8 mouse cellular contexts compared by ENCODE assay signal in the genomic region with DNA sequence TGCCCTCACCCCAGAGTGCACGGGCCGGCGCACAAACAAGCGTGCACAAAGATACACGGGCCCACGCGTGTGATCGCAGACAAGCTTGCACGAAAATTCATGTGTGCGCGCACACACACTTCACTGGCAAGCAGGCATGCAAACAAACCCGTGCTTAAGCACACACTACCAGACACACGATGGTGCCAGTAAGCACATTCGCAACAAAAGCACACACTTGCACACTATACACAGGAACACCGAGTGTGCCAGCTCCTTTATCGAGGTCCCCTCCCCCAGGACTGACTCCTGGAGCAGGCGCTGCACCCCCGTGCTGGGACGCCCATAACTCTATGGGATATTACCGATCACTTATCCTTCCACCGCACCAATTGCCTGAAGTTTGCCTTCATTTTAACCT. TPM values are rescaled to one million over a fixed set of nuclear protein-coding genes. Genes with fewer than 3 reads are reported as not detected.
DNase-seq lines count a peak whose midpoint lies in the region; ATAC-seq and TF ChIP-seq lines count a peak whose summit lies in the region.

No protein-coding gene starts in this region.

- no peak for TF ChIP-seq POLR2A in brain, embryonic 14.5 days (IDR thresholded peaks at IDR 0.05; ENCODE audit: borderline replicate concordance, extremely low read depth, insufficient read depth, insufficient read length, poor library complexity, severe bottlenecking)
- TF ChIP-seq POLR2A in small intestine, adult 2 months (IDR thresholded peaks at IDR 0.05; ENCODE audit: low read depth, low read length), result no peak

- H3K9me3 ChIP-seq in lung, embryonic 14.5 days (ENCODE audit: low read depth, low read length), result no peaks in the 10 kb centered on the region
- no peaks in the 10 kb centered on the region for H3K9me3 ChIP-seq in liver, embryonic 12.5 days (replicated peaks)

- H3K4me3 ChIP-seq in lung, embryonic 14.5 days (ENCODE audit: low read depth, low read length), result peak overlapping the region; percentile 87
- H3K4me3 ChIP-seq in liver, embryonic 12.5 days, result peak overlapping the region; percentile 65
- peak overlapping the region; percentile 88 for H3K4me3 ChIP-seq in small intestine, adult 2 months (ENCODE audit: low read depth, low read length)

- 2% methylated on average over 21 of the region's 21 CpGs for WGBS in lung, embryonic 14.5 days
- 2% methylated on average over 21 of the region's 21 CpGs for WGBS in liver, embryonic 12.5 days (ENCODE audit: insufficient replicate concordance)
- WGBS in small intestine, adult 2 months, result 1% methylated on average over 21 of the region's 21 CpGs

- no peaks in the 10 kb centered on the region for H3K36me3 ChIP-seq in lung, embryonic 14.5 days (ENCODE audit: insufficient read depth)
- no peaks in the 10 kb centered on the region for H3K36me3 ChIP-seq in liver, embryonic 12.5 days
- H3K36me3 ChIP-seq in small intestine, adult 2 months (ENCODE audit: control insufficient read depth, insufficient read depth, low read length), result no peaks in the 10 kb centered on the region

- peak overlapping the region; percentile 96 for H3K9ac ChIP-seq in lung, embryonic 14.5 days
- H3K9ac ChIP-seq in liver, embryonic 12.5 days, result peak overlapping the region; percentile 76

- peak overlapping the region; percentile 99 for H3K4me2 ChIP-seq in lung, embryonic 14.5 days
- H3K4me2 ChIP-seq in liver, embryonic 12.5 days, result peak overlapping the region; percentile 79

- no peak for TF ChIP-seq CTCF in lung, embryonic 14.5 days (IDR thresholded peaks at IDR 0.05; ENCODE audit: low read depth)
- no peak for TF ChIP-seq CTCF in brain, embryonic 14.5 days (IDR thresholded peaks at IDR 0.05; ENCODE audit: borderline replicate concordance, extremely low read depth, insufficient read depth, insufficient read length)
- TF ChIP-seq CTCF in small intestine, adult 2 months (IDR thresholded peaks at IDR 0.05; ENCODE audit: extremely low read depth, insufficient read length, insufficient replicate concordance, low read depth, low read length), result no peak

- H3K27me3 ChIP-seq in lung, embryonic 14.5 days (ENCODE audit: insufficient read depth, low read length), result no peaks in the 10 kb centered on the region
- H3K27me3 ChIP-seq in liver, embryonic 12.5 days (replicated peaks), result peaks cover 63% of the 10 kb centered on the region
- peaks cover 10% of the 10 kb centered on the region for H3K27me3 ChIP-seq in small intestine, adult 2 months (ENCODE audit: control insufficient read depth, insufficient read depth, low read length)

- peak; percentile 25; the same call in 1 of the 2 replicates for ATAC-seq in lung, embryonic 14.5 days (ENCODE audit: insufficient read depth)
- ATAC-seq in liver, embryonic 12.5 days, result no peak
- ATAC-seq in erythroid progenitor cell, adult 5-6 weeks (replicated peaks; ENCODE audit: low FRiP score, poor library complexity, severe bottlenecking), result no peak

- DNase-seq in lung, embryonic 14.5 days, result peak; percentile 60
- DNase-seq in lung, adult 18-20 months, result no peak
- peak; percentile 69 for DNase-seq in brain, embryonic 14.5 days (ENCODE audit: low read depth)
- DNase-seq in heart, postnatal 4 days, result peak; percentile 21
- no peak for DNase-seq in cerebellum, adult 11-12 months

- H3K4me1 ChIP-seq in lung, embryonic 14.5 days (ENCODE audit: insufficient read depth), result peaks cover 4% of the 10 kb centered on the region
- H3K4me1 ChIP-seq in liver, embryonic 12.5 days, result peaks cover 12% of the 10 kb centered on the region
- H3K4me1 ChIP-seq in small intestine, adult 2 months (ENCODE audit: control insufficient read depth, insufficient read depth, insufficient read length, low read length), result no peaks in the 10 kb centered on the region

- peak overlapping the region; percentile 90 for H3K27ac ChIP-seq in lung, embryonic 14.5 days (ENCODE audit: low read depth)
- peak overlapping the region; percentile 80; the same call in 1 of the 2 replicates for H3K27ac ChIP-seq in liver, embryonic 12.5 days
- no peak overlapping the region for H3K27ac ChIP-seq in small intestine, adult 2 months (ENCODE audit: insufficient read depth, low read depth, low read length)

RNA-seq across cellular contexts. Expression of gene Hmga2, which starts 1.2 kb away (rescaled TPM):
- polyA plus RNA-seq in lung, embryonic 14.5 days (2014; fragmentation: Nextera tagmentation; extraction: Ambion mirVana), result 13.8 and 13.9 TPM in 2 replicates
- polyA plus RNA-seq in brain, embryonic 14.5 days (2012; rRNA removed), result 8.1 and 9.0 TPM in 2 replicates
- 1 to 10 TPM in 1 of 2 experiments, under 1 TPM in 1; 0.91 to 1.6 TPM for total RNA-seq in heart, postnatal 4 days (2021)
- polyA plus RNA-seq in liver, embryonic 12.5 days (2016; fragmentation: Nextera tagmentation; extraction: Ambion mirVana), result 16.1 TPM in 2 replicates
- polyA plus RNA-seq in small intestine, adult 2 months (2012; rRNA removed), result 0.74 and 1.1 TPM in 2 replicates
- total RNA-seq in erythroid progenitor cell, adult 5-6 weeks (2015; ENCODE audit: low replicate concordance), result 0.36 TPM in 1 of 2 replicates, not detected in the other
- total RNA-seq in erythroid progenitor cell, adult 5-6 weeks (2017; ENCODE audit: low replicate concordance), result 0.38 TPM in 1 of 2 replicates, not detected in the other

Comparison
In these comparisons a context has a peak if more than half of its experiments do, and no peak if none do; other contexts are left out.
1. DNase-seq: peak in lung, embryonic 14.5 days (single experiment), brain, embryonic 14.5 days (single experiment) and heart, postnatal 4 days (single experiment); none in lung, adult 18-20 months (0 of 2) and cerebellum, adult 11-12 months (single experiment).
2. Peak in every context shown above with its lines, with median percentiles within 50 percentile points of each other: H3K4me3 ChIP-seq.